Mouse (Mus musculus): ENCODE data around the gene Plekhg1. TPM values are rescaled to one million over a fixed set of nuclear protein-coding genes. Genes with fewer than 3 reads are reported as not detected.

Plekhg1 gene
- polyA plus RNA-seq, 1 experiment from 2014 or later, result 12.3 TPM

- H3K9ac ChIP-seq (ENCODE audit: low read depth, low read length), result no peak overlapping the region
- H3K4me1 ChIP-seq (replicated peaks; ENCODE audit: control insufficient read depth, insufficient read depth, low read length), result no peaks in the 10 kb centered on the region
- WGBS, result 87% methylated on average over 11 of the region's 11 CpGs
- H3K36me3 ChIP-seq (ENCODE audit: control insufficient read depth, insufficient read depth, low read length), result no peaks in the 10 kb centered on the region
- no peak overlapping the region for H3K4me3 ChIP-seq (ENCODE audit: low read depth, low read length)
- no peak overlapping the region for H3K4me2 ChIP-seq (replicated peaks; ENCODE audit: low read depth, low read length)
- H3K27ac ChIP-seq (ENCODE audit: low read depth, low read length), result no peak overlapping the region
- H3K27me3 ChIP-seq (ENCODE audit: control insufficient read depth, insufficient read depth, low read length), result no peaks in the 10 kb centered on the region
- no peaks in the 10 kb centered on the region for H3K9me3 ChIP-seq (ENCODE audit: control insufficient read depth, low read length)
- ATAC-seq (ENCODE audit: low FRiP score) (no peak), DNase-seq (ENCODE audit: low spot score) (no peak)
These were observed 199.9 kb downstream of the Plekhg1 start for GRCm38 (mm10) chr10:3939895-3940595.

- no peak for ATAC-seq (ENCODE audit: low FRiP score)
These were observed 200.4 kb downstream of the Plekhg1 start for GRCm38 (mm10) chr10:3940596-3940975.

GRCm38 (mm10) chr10:3941054-3941757 is 201.0 kb downstream of the Plekhg1 start:
- peak; percentile 23 for DNase-seq (ENCODE audit: low spot score)
- Histone ChIP-seq H3K4me2 (replicated peaks; ENCODE audit: low read depth, low read length) (no peak overlapping the region), H3K27me3 (ENCODE audit: control insufficient read depth, insufficient read depth, low read length) (no peaks in the 10 kb centered on the region), H3K4me3 (ENCODE audit: low read depth, low read length) (no peak overlapping the region), H3K9me3 (ENCODE audit: control insufficient read depth, low read length) (no peaks in the 10 kb centered on the region), H3K27ac (ENCODE audit: low read depth, low read length) (no peak overlapping the region), H3K36me3 (ENCODE audit: control insufficient read depth, insufficient read depth, low read length) (no peaks in the 10 kb centered on the region), H3K9ac (ENCODE audit: low read depth, low read length) (no peak overlapping the region), H3K4me1 (replicated peaks; ENCODE audit: control insufficient read depth, insufficient read depth, low read length) (no peaks in the 10 kb centered on the region)
- 0 out of 2 replicates have a peak, but pooled peaks have one; percentile 31 for ATAC-seq (ENCODE audit: low FRiP score)
- WGBS, result 26% methylated on average over 11 of the region's 11 CpGs

More at GRCm38 (mm10) chr10:3940596-3940975, 200.4 kb downstream of the Plekhg1 start:
- H3K4me3 ChIP-seq (ENCODE audit: low read depth, low read length), result no peak overlapping the region
- no peak overlapping the region for H3K4me2 ChIP-seq (replicated peaks; ENCODE audit: low read depth, low read length)
- no peaks in the 10 kb centered on the region for H3K4me1 ChIP-seq (replicated peaks; ENCODE audit: control insufficient read depth, insufficient read depth, low read length)
- no peak for DNase-seq (ENCODE audit: low spot score)
- no peak overlapping the region for H3K27ac ChIP-seq (ENCODE audit: low read depth, low read length)
- WGBS, result 85% methylated on average over 6 of the region's 6 CpGs
- H3K27me3 ChIP-seq (ENCODE audit: control insufficient read depth, insufficient read depth, low read length), result no peaks in the 10 kb centered on the region
- no peaks in the 10 kb centered on the region for H3K9me3 ChIP-seq (ENCODE audit: control insufficient read depth, low read length)
- no peak overlapping the region for H3K9ac ChIP-seq (ENCODE audit: low read depth, low read length)
- H3K36me3 ChIP-seq (ENCODE audit: control insufficient read depth, insufficient read depth, low read length), result no peaks in the 10 kb centered on the region

GRCm38 (mm10) chr10:3942289-3942688 is 202.1 kb downstream of the Plekhg1 start:
- no peak overlapping the region for H3K4me2 ChIP-seq (replicated peaks; ENCODE audit: low read depth, low read length)
- H3K27ac ChIP-seq (ENCODE audit: low read depth, low read length), result no peak overlapping the region
- DNase-seq (ENCODE audit: low spot score) (no peak), ATAC-seq (ENCODE audit: low FRiP score) (no peak)
- H3K4me1 ChIP-seq (replicated peaks; ENCODE audit: control insufficient read depth, insufficient read depth, low read length), result no peaks in the 10 kb centered on the region
- no peaks in the 10 kb centered on the region for H3K36me3 ChIP-seq (ENCODE audit: control insufficient read depth, insufficient read depth, low read length)
- H3K9me3 ChIP-seq (ENCODE audit: control insufficient read depth, low read length), result no peaks in the 10 kb centered on the region
- no peak overlapping the region for H3K4me3 ChIP-seq (ENCODE audit: low read depth, low read length)
- 67% methylated on average over 6 of the region's 6 CpGs for WGBS
- H3K9ac ChIP-seq (ENCODE audit: low read depth, low read length), result no peak overlapping the region
- no peaks in the 10 kb centered on the region for H3K27me3 ChIP-seq (ENCODE audit: control insufficient read depth, insufficient read depth, low read length)

GRCm38 (mm10) chr10:3943492-3944395 is 203.6 kb downstream of the Plekhg1 start:
- H3K4me3 ChIP-seq (ENCODE audit: low read depth, low read length), result no peak overlapping the region
- H3K27me3 ChIP-seq (ENCODE audit: control insufficient read depth, insufficient read depth, low read length), result no peaks in the 10 kb centered on the region
- 39% methylated on average over 10 of the region's 10 CpGs for WGBS
- peak; percentile 72 for ATAC-seq (ENCODE audit: low FRiP score)
- H3K9ac ChIP-seq (ENCODE audit: low read depth, low read length), result no peak overlapping the region
- no peaks in the 10 kb centered on the region for H3K4me1 ChIP-seq (replicated peaks; ENCODE audit: control insufficient read depth, insufficient read depth, low read length)
- no peak overlapping the region for H3K4me2 ChIP-seq (replicated peaks; ENCODE audit: low read depth, low read length)
- peak; percentile 85 for DNase-seq (ENCODE audit: low spot score)
- H3K9me3 ChIP-seq (ENCODE audit: control insufficient read depth, low read length), result no peaks in the 10 kb centered on the region
- no peak overlapping the region for H3K27ac ChIP-seq (ENCODE audit: low read depth, low read length)
- no peaks in the 10 kb centered on the region for H3K36me3 ChIP-seq (ENCODE audit: control insufficient read depth, insufficient read depth, low read length)

- H3K4me3 ChIP-seq (ENCODE audit: low read depth, low read length), result no peak overlapping the region
- 90% methylated on average over 17 of the region's 17 CpGs for WGBS
- H3K4me2 ChIP-seq (replicated peaks; ENCODE audit: low read depth, low read length), result no peak overlapping the region
- no peak overlapping the region for H3K27ac ChIP-seq (ENCODE audit: low read depth, low read length)
- H3K27me3 ChIP-seq (ENCODE audit: control insufficient read depth, insufficient read depth, low read length), result no peaks in the 10 kb centered on the region
- no peak for ATAC-seq (ENCODE audit: low FRiP score)
- no peaks in the 10 kb centered on the region for H3K4me1 ChIP-seq (replicated peaks; ENCODE audit: control insufficient read depth, insufficient read depth, low read length)
- H3K9me3 ChIP-seq (ENCODE audit: control insufficient read depth, low read length), result no peaks in the 10 kb centered on the region
- no peak for DNase-seq (ENCODE audit: low spot score)
- H3K36me3 ChIP-seq (ENCODE audit: control insufficient read depth, insufficient read depth, low read length), result no peaks in the 10 kb centered on the region
- H3K9ac ChIP-seq (ENCODE audit: low read depth, low read length), result no peak overlapping the region
These were observed 206.7 kb downstream of the Plekhg1 start for GRCm38 (mm10) chr10:3946871-3947270.

- Histone ChIP-seq H3K4me2 (replicated peaks; ENCODE audit: low read depth, low read length) (no peak overlapping the region), H3K4me1 (replicated peaks; ENCODE audit: control insufficient read depth, insufficient read depth, low read length) (no peaks in the 10 kb centered on the region), H3K4me3 (ENCODE audit: low read depth, low read length) (no peak overlapping the region), H3K36me3 (ENCODE audit: control insufficient read depth, insufficient read depth, low read length) (no peaks in the 10 kb centered on the region; the same call in 1 of the 2 replicates), H3K27me3 (ENCODE audit: control insufficient read depth, insufficient read depth, low read length) (no peaks in the 10 kb centered on the region), H3K27ac (ENCODE audit: low read depth, low read length) (no peak overlapping the region), H3K9ac (ENCODE audit: low read depth, low read length) (no peak overlapping the region), H3K9me3 (ENCODE audit: control insufficient read depth, low read length) (no peaks in the 10 kb centered on the region)
- ATAC-seq (ENCODE audit: low FRiP score), result no peak
- DNase-seq (ENCODE audit: low spot score), result no peak
- 93% methylated on average over 7 of the region's 7 CpGs for WGBS
These were observed 207.2 kb downstream of the Plekhg1 start for GRCm38 (mm10) chr10:3947346-3947745.

GRCm38 (mm10) chr10:3949306-3949705 is 209.1 kb downstream of the Plekhg1 start:
- Histone ChIP-seq H3K9me3 (ENCODE audit: control insufficient read depth, low read length) (no peaks in the 10 kb centered on the region), H3K4me3 (ENCODE audit: low read depth, low read length) (no peak overlapping the region), H3K36me3 (ENCODE audit: control insufficient read depth, insufficient read depth, low read length) (no peaks in the 10 kb centered on the region; the same call in 1 of the 2 replicates), H3K27me3 (ENCODE audit: control insufficient read depth, insufficient read depth, low read length) (no peaks in the 10 kb centered on the region), H3K4me2 (replicated peaks; ENCODE audit: low read depth, low read length) (no peak overlapping the region), H3K27ac (ENCODE audit: low read depth, low read length) (no peak overlapping the region), H3K4me1 (replicated peaks; ENCODE audit: control insufficient read depth, insufficient read depth, low read length) (no peaks in the 10 kb centered on the region), H3K9ac (ENCODE audit: low read depth, low read length) (no peak overlapping the region)
- ATAC-seq (ENCODE audit: low FRiP score) (no peak), DNase-seq (ENCODE audit: low spot score) (no peak)
- WGBS, result 91% methylated on average over 6 of the region's 6 CpGs
